Mouse (Mus musculus): ENCODE data around the gene Gp1ba.

Gp1ba gene

GRCm38 (mm10) chr11:70654198-70654922 is 15.4 kb downstream of the Gp1ba start, which contains the start of gene Pfn1:
Gene Pfn1, minus strand, starts transcription at chr11:70654644.
- DNase-seq: peak; percentile 64

GRCm38 (mm10) chr11:70654923-70655570 is 16.1 kb downstream of the Gp1ba start:
- peak; percentile 73 for DNase-seq

- DNase-seq: peak; percentile 61
Observed at GRCm38 (mm10) chr11:70655571-70656455, 16.9 kb downstream of the Gp1ba start.

- no peak for DNase-seq
Observed at GRCm38 (mm10) chr11:70656456-70656927, 17.6 kb downstream of the Gp1ba start.

GRCm38 (mm10) chr11:70656964-70657363 is 18.0 kb downstream of the Gp1ba start, which contains the start of gene Eno3:
Gene Eno3, plus strand, starts transcription at chr11:70657202.
- no peak for DNase-seq

- DNase-seq: no peak
Observed at GRCm38 (mm10) chr11:70657573-70657972, 18.7 kb downstream of the Gp1ba start.

- DNase-seq: no peak
Observed at GRCm38 (mm10) chr11:70657991-70658390, 19.1 kb downstream of the Gp1ba start.

GRCm38 (mm10) chr11:70658521-70658920 is 19.6 kb downstream of the Gp1ba start:
- DNase-seq: no peak

GRCm38 (mm10) chr11:70658942-70659341 is 20.0 kb downstream of the Gp1ba start:
- no peak for DNase-seq

GRCm38 (mm10) chr11:70660571-70660970 is 21.6 kb downstream of the Gp1ba start:
- no peak for DNase-seq

- DNase-seq: no peak
Observed at GRCm38 (mm10) chr11:70663101-70663500, 24.2 kb downstream of the Gp1ba start.

GRCm38 (mm10) chr11:70663957-70664356 is 25.0 kb downstream of the Gp1ba start:
- no peak for DNase-seq

- DNase-seq: no peak
Observed at GRCm38 (mm10) chr11:70664741-70665140, 25.8 kb downstream of the Gp1ba start.

- no peak for DNase-seq
Observed at GRCm38 (mm10) chr11:70666687-70667086, 27.8 kb downstream of the Gp1ba start.

GRCm38 (mm10) chr11:70667271-70668150 is 28.6 kb downstream of the Gp1ba start:
- DNase-seq: no peak

GRCm38 (mm10) chr11:70668335-70668770 is 29.4 kb downstream of the Gp1ba start:
- no peak for DNase-seq

- peak; percentile 100 for DNase-seq
Observed at GRCm38 (mm10) chr11:70668771-70669505, 30.0 kb downstream of the Gp1ba start, which contains the start of gene Spag7. Gene Spag7, minus strand, starts transcription at chr11:70669416.

GRCm38 (mm10) chr11:70669582-70670345 is 30.8 kb downstream of the Gp1ba start:
- peak; percentile 75 for DNase-seq

GRCm38 (mm10) chr11:70670483-70670882 is 31.6 kb downstream of the Gp1ba start:
- no peak for DNase-seq

GRCm38 (mm10) chr11:70671333-70672047 is 32.6 kb downstream of the Gp1ba start:
- DNase-seq: no peak
